Mouse (Mus musculus) embryonic facial prominence, embryonic 10.5 days (tissue): Measurements from ENCODE around the gene Sprr2a1. TPM values are rescaled to one million over a fixed set of nuclear protein-coding genes. Genes with fewer than 3 reads are reported as not detected.
"Not testable (repeated sequence)": the region's sequence is repeated elsewhere in the genome, so short reads cannot be mapped to it uniquely, and the experiment has no call there.

Source experiments
- DNase-seq: peaks from one replicate; pipeline ENCODE4 v3.0.0-alpha.2; 2017; ENCODE audit warnings: low spot score
- H3K27ac ChIP-seq: fragments of 300-500 bp; sonication (generic); replicated peaks from 2 replicates; pipeline ENCODE4 v1.5.1; 2016; ENCODE audit warnings: mild to moderate bottlenecking
- H3K27me3 ChIP-seq: fragments of 300-500 bp; sonication (generic); replicated peaks from 2 replicates; pipeline ENCODE4 v1.6.1; 2016; ENCODE audit warnings: low read depth, mild to moderate bottlenecking; ENCODE audit not compliant: poor library complexity, severe bottlenecking
- H3K36me3 ChIP-seq: fragments of 300-500 bp; sonication (generic); replicated peaks from 2 replicates; pipeline ENCODE4 v1.6.1; 2016; ENCODE audit warnings: mild to moderate bottlenecking, moderate library complexity
- H3K4me1 ChIP-seq: fragments of 300-500 bp; sonication (generic); 2 replicates; pipeline ENCODE4 v1.6.1; 2016
- H3K4me3 ChIP-seq: fragments of 300-500 bp; sonication (generic); 2 replicates; pipeline ENCODE4 v1.5.1; 2016; ENCODE audit warnings: mild to moderate bottlenecking, moderate library complexity
- H3K9me3 ChIP-seq: fragments of 300-500 bp; sonication (generic); 2 replicates; pipeline ENCODE4 v1.6.1; 2016; ENCODE audit warnings: mild to moderate bottlenecking
- WGBS: fragments of 180-500 bp; shearing (Covaris S2); methylation state at CpG from one replicate; pipeline ENCODE4 v1.1.7; 2016; 5-methylcytosine and 5-hydroxymethylcytosine counted together
- polyA plus RNA-seq: library from polyadenylated mRNA; unstranded; fragments of >200 nt; fragmentation: Nextera tagmentation; extraction: Ambion mirVana; gene quantifications from 2 replicates; pipeline ENCODE4 v1.2.1, GENCODE M21; 2016

The Sprr2a1 gene
- not detected in 2 replicates for polyA plus RNA-seq

GRCm38 (mm10) chr3:92215569-92215968 is at the start of gene Sprr2a1, which contains the start of gene Sprr2a2:
Gene Sprr2a1, plus strand, starts transcription at chr3:92215799.
Gene Sprr2a2, plus strand, starts transcription at chr3:92215920.
- H3K27ac ChIP-seq, H3K36me3 ChIP-seq, H3K9me3 ChIP-seq, H3K4me3 ChIP-seq, H3K27me3 ChIP-seq, H3K4me1 ChIP-seq, DNase-seq: not testable (repeated sequence)
- WGBS = no CpG with 5 or more reads among the region's 2 CpGs

DNA sequence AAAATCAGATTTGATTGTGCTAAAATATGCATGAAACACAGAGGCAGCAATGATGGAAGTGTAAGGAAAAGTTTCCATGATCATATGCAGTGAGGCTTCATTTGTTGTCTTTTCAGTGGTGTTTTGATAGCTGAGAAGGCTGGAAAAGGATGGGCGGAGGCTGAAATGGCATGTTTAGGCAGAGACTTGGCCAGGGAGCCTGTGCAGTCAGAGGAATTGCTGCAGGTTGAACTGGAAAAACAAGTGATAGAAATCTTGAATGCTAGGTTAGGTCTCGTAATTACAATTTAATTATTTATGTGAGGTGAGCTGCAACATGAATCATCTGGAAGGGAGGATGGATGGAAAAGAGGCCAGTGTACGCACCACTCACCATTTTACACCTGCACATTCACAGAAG is 45.8 kb upstream of the Sprr2a1 start:
- Histone ChIP-seq H3K9me3 (no peaks in the 10 kb centered on the region), H3K36me3 (no peaks in the 10 kb centered on the region), H3K4me1 (no peaks in the 10 kb centered on the region), H3K27ac (no peak overlapping the region), H3K4me3 (no peak overlapping the region), H3K27me3 (no peaks in the 10 kb centered on the region)
- no peak for DNase-seq
- WGBS = 79% methylated on average over 3 of the region's 3 CpGs

GRCm38 (mm10) chr3:92176880-92177279 is 38.7 kb upstream of the Sprr2a1 start:
- H3K4me3 ChIP-seq = no peak overlapping the region
- DNase-seq = no peak
- H3K27me3 ChIP-seq = no peaks in the 10 kb centered on the region
- no peaks in the 10 kb centered on the region for H3K36me3 ChIP-seq
- H3K27ac ChIP-seq = no peak overlapping the region
- WGBS = 76% methylated on average over 1 of the region's 1 CpGs
- no peaks in the 10 kb centered on the region for H3K4me1 ChIP-seq
- H3K9me3 ChIP-seq = no peaks in the 10 kb centered on the region

DNA sequence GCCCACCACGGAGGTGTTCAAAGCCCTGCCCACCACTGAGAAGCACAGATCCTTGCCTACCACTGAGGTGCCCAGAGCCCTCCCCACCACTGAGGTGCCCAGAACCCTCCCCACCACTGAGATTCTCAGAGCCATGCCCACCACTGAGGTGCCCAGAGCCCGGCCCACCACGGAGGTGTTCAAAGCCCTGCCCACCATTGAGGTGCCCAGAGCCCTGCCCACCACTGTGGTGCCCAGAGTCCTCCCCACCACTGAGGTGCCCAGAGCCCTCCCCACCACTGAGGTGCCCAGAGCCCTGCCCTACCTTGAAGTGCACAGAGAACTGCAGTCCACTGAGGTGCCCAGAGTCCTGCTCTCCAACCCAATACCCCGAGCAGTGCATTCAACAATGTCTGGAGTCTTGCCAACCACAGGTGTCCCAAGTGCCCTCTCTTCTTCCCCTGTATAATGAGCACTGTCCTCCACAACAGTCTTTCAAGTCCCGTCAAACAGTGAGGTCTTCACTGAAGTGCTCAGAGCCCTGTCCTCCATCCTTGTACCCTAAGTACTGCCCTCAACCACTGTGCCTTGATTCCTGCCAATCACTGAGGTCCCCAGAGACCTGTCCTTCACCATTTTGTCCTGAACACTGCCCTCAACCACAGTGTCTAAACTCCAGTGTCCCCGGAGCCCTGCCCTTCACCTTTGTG is 19.9 kb upstream of the Sprr2a1 start:
- 89% methylated on average over 6 of the region's 6 CpGs for whole genome bisulfite sequencing
- no peak for DNase-seq
- Histone ChIP-seq H3K4me1 (no peaks in the 10 kb centered on the region), H3K27ac (no peak overlapping the region), H3K9me3 (no peaks in the 10 kb centered on the region), H3K4me3 (no peak overlapping the region), H3K36me3 (no peaks in the 10 kb centered on the region), H3K27me3 (no peaks in the 10 kb centered on the region)

DNA sequence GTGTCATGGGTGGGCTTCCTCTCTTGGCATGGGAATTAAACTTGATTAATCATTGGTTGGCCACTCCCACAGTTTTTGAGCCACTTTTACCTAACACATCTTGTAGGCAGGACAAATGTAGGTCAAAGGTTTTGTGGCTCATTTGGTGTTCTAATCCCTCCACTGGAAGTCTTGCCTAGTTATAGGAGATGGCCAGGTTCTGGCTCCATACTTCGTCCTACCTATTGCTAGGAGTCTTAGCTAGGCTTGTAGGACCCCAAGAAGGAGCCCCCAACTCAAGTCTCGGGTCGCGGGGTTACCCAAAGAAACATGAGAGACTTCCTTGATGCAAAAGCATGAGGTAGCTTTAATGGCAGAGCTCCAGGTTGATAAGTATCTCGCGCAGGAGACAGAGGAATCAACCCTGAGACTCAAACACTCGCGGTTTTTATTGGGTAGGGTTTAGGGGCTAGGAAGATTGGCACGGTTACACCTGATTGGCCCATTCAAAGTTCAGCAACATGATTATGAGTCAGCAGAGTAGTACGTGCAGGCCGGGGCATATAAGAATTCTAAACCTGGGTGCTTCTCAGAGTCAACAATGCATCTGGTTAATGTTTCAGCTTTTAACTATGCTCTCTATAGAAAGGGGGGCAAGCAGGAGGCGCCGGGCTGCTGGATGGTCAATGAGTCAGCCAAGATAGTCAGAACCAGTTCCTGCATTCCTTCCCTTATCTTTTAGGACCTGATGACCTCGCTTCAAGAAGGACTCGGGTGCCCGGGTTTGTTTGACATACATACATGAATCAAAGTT is 4.3 kb upstream of the Sprr2a1 start:
- no CpG with 5 or more reads among the region's 16 CpGs for WGBS
- H3K9me3 ChIP-seq, H3K27ac ChIP-seq: not testable (repeated sequence)

DNA sequence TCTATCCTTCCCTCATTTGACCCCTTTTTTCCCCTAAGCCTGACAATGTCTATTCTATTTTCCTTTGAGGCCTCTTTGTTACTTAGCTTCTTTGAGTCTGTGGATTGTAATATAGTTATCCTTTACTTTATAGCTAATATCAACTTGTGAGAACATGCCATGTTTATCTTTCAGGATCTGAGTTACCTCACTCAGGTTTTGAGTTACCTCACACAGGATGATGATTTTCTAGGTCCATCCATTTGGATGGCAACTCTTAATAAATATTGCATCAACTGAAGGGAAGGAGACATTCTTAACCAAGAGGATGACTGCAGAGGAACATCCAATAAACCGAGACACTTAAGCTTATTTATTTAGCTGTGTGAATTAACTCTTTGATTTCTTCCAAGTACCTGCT is 3.5 kb upstream of the Sprr2a1 start:
- not testable (repeated sequence) for H3K9me3 ChIP-seq, H3K27ac ChIP-seq, H3K36me3 ChIP-seq, DNase-seq, H3K27me3 ChIP-seq, H3K4me1 ChIP-seq, H3K4me3 ChIP-seq
- WGBS = no CpG with 5 or more reads among the region's 1 CpGs

More for the DNA sequence above, 4.3 kb upstream of the Sprr2a1 start:
- H3K36me3 ChIP-seq, H3K4me3 ChIP-seq, H3K4me1 ChIP-seq, H3K27me3 ChIP-seq, DNase-seq: not testable (repeated sequence)

- H3K36me3 ChIP-seq, H3K27me3 ChIP-seq, H3K4me1 ChIP-seq, H3K4me3 ChIP-seq, H3K27ac ChIP-seq, H3K9me3 ChIP-seq, DNase-seq: not testable (repeated sequence)
Observed at GRCm38 (mm10) chr3:92213651-92214050, 1.9 kb upstream of the Sprr2a1 start.

DNA sequence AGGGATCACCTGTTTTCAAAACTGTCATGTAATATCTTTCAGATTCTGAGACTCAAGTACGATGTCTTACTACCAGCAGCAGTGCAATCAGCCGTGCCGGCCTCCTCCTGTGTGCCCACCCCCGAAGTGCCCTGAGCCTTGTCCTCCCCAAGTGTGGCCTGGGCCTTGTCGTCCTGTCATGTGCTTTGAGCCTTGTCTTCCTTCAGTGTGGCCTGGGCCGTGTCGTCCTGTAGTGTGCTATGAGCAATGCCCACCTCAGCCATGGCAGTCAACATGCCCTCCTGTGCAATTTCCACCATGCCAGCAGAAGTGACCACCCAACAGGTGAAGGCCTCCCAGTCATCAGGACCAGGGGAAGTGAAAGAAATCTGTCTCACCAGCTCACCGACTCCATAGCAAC is 3.4 kb downstream of the Sprr2a1 start:
- not testable (repeated sequence) for H3K4me1 ChIP-seq, H3K27me3 ChIP-seq, DNase-seq, H3K36me3 ChIP-seq, H3K4me3 ChIP-seq, H3K9me3 ChIP-seq, H3K27ac ChIP-seq
- no CpG with 5 or more reads among the region's 8 CpGs for WGBS

- not testable (repeated sequence) for H3K36me3 ChIP-seq, H3K4me1 ChIP-seq, H3K9me3 ChIP-seq, H3K4me3 ChIP-seq, H3K27ac ChIP-seq, H3K27me3 ChIP-seq, DNase-seq
Observed at GRCm38 (mm10) chr3:92223708-92224107, 8.1 kb downstream of the Sprr2a1 start.

DNA sequence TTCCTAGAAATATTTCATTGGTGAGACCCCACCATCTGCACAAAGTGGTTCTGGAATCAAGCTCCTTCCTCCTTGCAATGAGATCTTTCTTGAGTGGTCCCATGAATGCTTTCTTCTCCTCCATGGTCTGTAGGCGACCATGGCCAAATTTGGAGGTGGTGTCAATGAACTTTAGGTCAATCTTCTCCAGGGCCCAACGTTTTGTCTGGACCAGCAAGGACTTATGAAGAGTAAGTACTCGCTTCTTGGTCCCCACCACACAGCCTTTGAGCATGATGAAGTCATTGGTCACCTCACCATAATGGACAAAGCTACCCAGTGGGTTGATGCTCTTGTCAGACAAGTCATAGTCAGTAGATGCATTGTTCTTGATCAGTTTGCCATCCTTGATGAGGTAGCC is 11.8 kb downstream of the Sprr2a1 start:
- H3K4me3 ChIP-seq, DNase-seq, H3K27ac ChIP-seq, H3K27me3 ChIP-seq, H3K36me3 ChIP-seq, H3K9me3 ChIP-seq, H3K4me1 ChIP-seq: not testable (repeated sequence)
- WGBS = 76% methylated on average over 3 of the region's 3 CpGs

DNA sequence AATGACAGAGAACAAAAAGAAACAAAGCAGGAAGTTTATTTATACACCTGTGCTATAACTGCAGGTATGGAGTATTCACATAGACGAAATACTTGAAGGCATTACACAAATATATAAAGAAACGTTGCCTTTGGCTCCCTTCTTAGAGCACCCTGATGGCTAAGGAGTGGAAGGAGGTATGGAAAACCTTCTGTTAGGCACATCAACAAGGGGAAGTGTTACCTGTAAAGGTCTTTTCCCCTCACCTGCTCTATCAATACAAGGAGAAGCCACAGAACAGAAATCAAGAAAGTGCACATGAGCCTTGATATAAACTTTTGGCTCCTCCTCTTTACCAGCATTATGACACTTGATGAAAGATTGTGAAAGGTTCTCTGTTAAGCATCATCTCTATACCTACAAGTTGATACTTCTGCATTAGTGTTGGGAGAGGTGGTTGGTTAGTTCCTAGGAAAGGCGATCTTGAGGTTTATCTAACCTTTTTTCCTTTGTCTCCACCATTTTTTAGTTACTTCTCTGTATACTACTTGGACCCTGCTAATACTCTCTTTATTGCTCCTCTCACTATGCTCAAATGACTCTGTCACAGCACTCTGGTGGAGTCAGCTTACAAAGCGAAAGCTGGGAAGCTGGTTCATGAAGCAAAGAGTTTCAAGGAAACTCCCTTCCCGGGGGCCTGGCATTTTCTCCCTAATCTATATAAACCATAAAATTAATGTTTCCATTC is 21.0 kb downstream of the Sprr2a1 start:
- H3K9me3 ChIP-seq, H3K27me3 ChIP-seq, H3K36me3 ChIP-seq, H3K4me3 ChIP-seq, H3K27ac ChIP-seq, DNase-seq, H3K4me1 ChIP-seq: not testable (repeated sequence)
- WGBS = no CpG with 5 or more reads among the region's 5 CpGs

DNA sequence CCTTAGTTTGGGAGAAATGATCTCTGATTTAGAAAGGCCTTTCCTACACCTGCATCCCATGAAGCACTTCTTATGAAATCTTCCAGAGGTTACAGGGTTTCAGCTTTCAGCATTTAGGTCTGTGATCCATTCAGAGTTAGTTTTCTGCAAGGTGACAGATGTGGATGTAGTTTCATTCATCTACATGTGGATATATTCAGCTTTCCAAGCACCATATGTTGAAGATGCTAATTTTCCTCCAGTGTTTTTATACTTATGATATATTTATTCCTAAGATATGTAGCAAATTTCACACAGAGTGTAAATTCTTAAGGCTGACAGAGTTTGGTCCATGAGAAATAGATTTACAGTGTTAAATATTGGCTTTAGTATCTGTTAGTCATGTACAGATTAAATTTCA is 23.1 kb downstream of the Sprr2a1 start:
- not testable (repeated sequence) for H3K9me3 ChIP-seq, H3K4me1 ChIP-seq, H3K27me3 ChIP-seq, H3K27ac ChIP-seq, DNase-seq, H3K36me3 ChIP-seq, H3K4me3 ChIP-seq

GRCm38 (mm10) chr3:92239197-92239596 is 23.6 kb downstream of the Sprr2a1 start:
- not testable (repeated sequence) for DNase-seq, H3K4me1 ChIP-seq, H3K9me3 ChIP-seq, H3K27ac ChIP-seq, H3K36me3 ChIP-seq, H3K27me3 ChIP-seq, H3K4me3 ChIP-seq
- no CpG with 5 or more reads among the region's 1 CpGs for WGBS
